Mouse (Mus musculus): ENCODE results near the gene Cfap97d2.

DNA sequence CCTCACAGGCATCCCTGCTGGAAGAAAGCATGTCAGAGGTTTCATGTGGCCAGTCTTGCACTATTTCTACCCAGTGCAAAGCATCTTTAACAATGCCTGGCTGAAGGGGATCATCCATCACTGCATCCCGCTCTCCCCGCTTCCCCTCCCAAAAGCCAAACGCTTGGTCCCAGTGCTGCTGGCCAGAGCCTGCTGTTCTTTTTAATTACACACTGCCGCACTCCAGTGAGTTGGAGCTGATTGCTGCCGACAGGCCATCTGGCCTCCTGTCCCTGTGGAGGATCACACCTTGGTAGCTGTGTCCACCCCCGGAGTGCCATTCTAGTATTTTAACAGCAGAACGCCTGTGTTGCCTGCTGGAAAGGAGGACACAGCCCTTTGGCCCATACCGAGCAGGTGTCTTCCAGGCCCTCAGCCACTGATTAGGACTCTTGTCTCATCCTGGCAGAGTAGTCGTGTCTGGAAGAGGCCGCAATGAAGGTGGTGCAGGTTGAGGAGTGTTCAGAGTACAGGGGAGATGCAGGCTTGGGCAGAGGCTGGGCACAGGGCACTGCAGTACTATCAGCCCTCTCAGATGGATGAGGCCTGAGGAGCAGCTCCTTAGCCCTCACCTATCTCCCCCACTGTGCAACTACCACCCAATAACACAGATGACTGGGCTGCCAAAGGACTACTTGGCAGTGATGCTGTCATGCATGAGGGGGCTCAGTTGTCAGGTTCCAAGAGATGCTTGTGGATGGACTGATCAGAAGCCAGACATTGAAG, 13.2 kb upstream of the Cfap97d2 start:
- no peak for TF ChIP-seq TAL1 (IDR thresholded peaks at IDR 0.05; ENCODE audit: low read length)
- TF ChIP-seq GATA1 (IDR thresholded peaks at IDR 0.05; ENCODE audit: low read length), result no peak

Measured in erythroblast, embryonic 14.5 days (primary cell).